Mouse (Mus musculus) heart, adult 11 months (tissue): Measurements from ENCODE around the gene Pabpc4l.
"Not testable (repeated sequence)": the region's sequence is repeated elsewhere in the genome, so short reads cannot be mapped to it uniquely, and the experiment has no call there.

Experiments used
- DNase-seq: peaks from one replicate; pipeline ENCODE4 v3.0.0; 2022

Gene Pabpc4l

DNA sequence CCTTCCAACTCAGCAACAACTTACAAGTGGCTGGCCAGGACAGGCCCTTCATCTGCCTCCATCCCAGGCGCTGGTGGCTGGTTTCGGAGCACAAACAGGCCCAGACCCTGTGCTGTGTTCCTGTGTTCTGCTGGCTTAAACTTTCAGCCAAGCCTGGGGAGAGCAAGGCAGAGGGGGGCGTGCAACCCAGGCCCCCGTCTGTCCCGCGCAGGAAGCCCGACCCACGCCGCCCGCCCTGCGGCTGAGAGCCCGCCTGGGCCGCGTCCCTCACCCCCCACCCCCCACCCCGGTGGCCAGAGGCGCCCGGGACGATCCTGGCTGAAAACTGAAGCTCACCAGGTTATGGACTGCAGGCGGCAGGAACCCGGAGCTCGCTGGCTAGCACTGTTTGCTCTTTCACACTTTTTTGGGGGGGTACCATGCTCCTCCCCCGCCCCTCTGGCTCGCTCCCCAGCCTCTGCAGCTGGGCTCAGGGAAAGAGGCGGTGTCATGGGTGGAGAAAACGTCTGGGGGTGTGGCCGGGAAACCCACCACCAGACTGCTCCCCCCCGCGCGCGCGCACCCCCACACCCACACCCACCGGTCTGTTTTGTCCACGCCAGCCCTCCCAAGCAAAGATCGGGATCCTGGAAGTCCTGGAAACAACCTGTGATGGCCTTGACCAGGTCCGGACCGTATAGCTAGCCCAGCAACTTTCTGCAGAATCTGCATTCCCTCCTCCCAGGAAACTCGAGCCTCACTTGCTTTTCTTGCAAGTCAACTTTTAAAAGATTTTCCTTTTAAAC lies at the start of gene Pabpc4l:
Gene Pabpc4l (minus strand): TSS at position 739 of the 785 bp plus-strand sequence.
- DNase-seq, result peak; percentile 93

- no peak for DNase-seq
Observed at GRCm38 (mm10) chr3:46490989-46491259, 42.9 kb upstream of the Pabpc4l start.

GRCm38 (mm10) chr3:46490132-46490988 lies 42.3 kb upstream of the Pabpc4l start:
- DNase-seq, result no peak

- DNase-seq, result not testable (repeated sequence)
Observed at GRCm38 (mm10) chr3:46486091-46486490, 38.1 kb upstream of the Pabpc4l start.

- no peak for DNase-seq
Observed at GRCm38 (mm10) chr3:46448266-46448532, 180 bp upstream of the Pabpc4l start.

GRCm38 (mm10) chr3:46431416-46431815 lies 16.6 kb downstream of the Pabpc4l start:
- DNase-seq, result no peak
